Mouse (Mus musculus): ENCODE results near the gene Zfp810. TPM values are rescaled to one million over a fixed set of nuclear protein-coding genes. Genes with fewer than 3 reads are reported as not detected.
"Not testable (repeated sequence)": the region's sequence is repeated elsewhere in the genome, so short reads cannot be mapped to it uniquely, and the experiment has no call there.

Gene Zfp810
- polyA plus RNA-seq, 1 experiment from 2014 or later: 2.8 TPM

GRCm38 (mm10) chr9:22322381-22323211, 15.1 kb upstream of the Zfp810 start:
- no peaks in the 10 kb centered on the region for H3K9me3 ChIP-seq (replicated peaks; ENCODE audit: control insufficient read depth, low read length)
- peak overlapping the region; percentile 6; the same call in 1 of the 2 replicates for H3K27ac ChIP-seq (ENCODE audit: low read length)
- H3K36me3 ChIP-seq (ENCODE audit: control insufficient read depth, insufficient read depth): no peaks in the 10 kb centered on the region
- peak overlapping the region; percentile 34 for H3K4me2 ChIP-seq (ENCODE audit: low read depth, low read length)
- no peak overlapping the region for H3K9ac ChIP-seq (ENCODE audit: low read depth, low read length)
- H3K27me3 ChIP-seq (ENCODE audit: control insufficient read depth, insufficient read depth, low read depth, low read length): no peaks in the 10 kb centered on the region
- H3K4me3 ChIP-seq (ENCODE audit: low read depth, low read length): no peak overlapping the region
- ATAC-seq (ENCODE audit: low read depth): peak; percentile 85
- peaks cover 20% of the 10 kb centered on the region for H3K4me1 ChIP-seq (ENCODE audit: control insufficient read depth, low read depth, low read length)
- 36% methylated on average over 8 of the region's 8 CpGs for WGBS (ENCODE audit: insufficient replicate concordance)

- H3K4me2 ChIP-seq (ENCODE audit: low read depth, low read length): no peak overlapping the region
- no peaks in the 10 kb centered on the region for H3K9me3 ChIP-seq (replicated peaks; ENCODE audit: control insufficient read depth, low read length)
- H3K4me3 ChIP-seq (ENCODE audit: low read depth, low read length): no peak overlapping the region
- H3K36me3 ChIP-seq (ENCODE audit: control insufficient read depth, insufficient read depth): no peaks in the 10 kb centered on the region
- ATAC-seq (ENCODE audit: low read depth): no peak
- WGBS (ENCODE audit: insufficient replicate concordance): 73% methylated on average over 1 of the region's 1 CpGs
- no peaks in the 10 kb centered on the region for H3K27me3 ChIP-seq (ENCODE audit: control insufficient read depth, insufficient read depth, low read depth, low read length)
- peaks cover 12% of the 10 kb centered on the region for H3K4me1 ChIP-seq (ENCODE audit: control insufficient read depth, low read depth, low read length)
- no peak overlapping the region for H3K27ac ChIP-seq (ENCODE audit: low read length)
- no peak overlapping the region for H3K9ac ChIP-seq (ENCODE audit: low read depth, low read length)
These were observed 11.7 kb upstream of the Zfp810 start for GRCm38 (mm10) chr9:22319109-22319508.

GRCm38 (mm10) chr9:22316047-22316446, 8.6 kb upstream of the Zfp810 start:
- H3K9me3 ChIP-seq (replicated peaks; ENCODE audit: control insufficient read depth, low read length); H3K9ac ChIP-seq (ENCODE audit: low read depth, low read length); H3K4me1 ChIP-seq (ENCODE audit: control insufficient read depth, low read depth, low read length); H3K27ac ChIP-seq (ENCODE audit: low read length); H3K36me3 ChIP-seq (ENCODE audit: control insufficient read depth, insufficient read depth); ATAC-seq (ENCODE audit: low read depth); H3K27me3 ChIP-seq (ENCODE audit: control insufficient read depth, insufficient read depth, low read depth, low read length); H3K4me2 ChIP-seq (ENCODE audit: low read depth, low read length); H3K4me3 ChIP-seq (ENCODE audit: low read depth, low read length): not testable (repeated sequence)
- 78% methylated on average over 5 of the region's 5 CpGs for WGBS (ENCODE audit: insufficient replicate concordance)

- Histone ChIP-seq H3K4me2 (ENCODE audit: low read depth, low read length) (no peak overlapping the region), H3K4me3 (ENCODE audit: low read depth, low read length) (no peak overlapping the region), H3K9ac (ENCODE audit: low read depth, low read length) (no peak overlapping the region), H3K27ac (ENCODE audit: low read length) (no peak overlapping the region), H3K36me3 (ENCODE audit: control insufficient read depth, insufficient read depth) (no peaks in the 10 kb centered on the region), H3K27me3 (ENCODE audit: control insufficient read depth, insufficient read depth, low read depth, low read length) (no peaks in the 10 kb centered on the region), H3K4me1 (ENCODE audit: control insufficient read depth, low read depth, low read length) (no peaks in the 10 kb centered on the region), H3K9me3 (replicated peaks; ENCODE audit: control insufficient read depth, low read length) (no peaks in the 10 kb centered on the region)
- no peak for ATAC-seq (ENCODE audit: low read depth)
- 62% methylated on average over 3 of the region's 3 CpGs for WGBS (ENCODE audit: insufficient replicate concordance)
These were observed 6.6 kb upstream of the Zfp810 start for GRCm38 (mm10) chr9:22314066-22314465.

GRCm38 (mm10) chr9:22313218-22313617, 5.8 kb upstream of the Zfp810 start:
- Histone ChIP-seq H3K4me1 (ENCODE audit: control insufficient read depth, low read depth, low read length) (no peaks in the 10 kb centered on the region), H3K27me3 (ENCODE audit: control insufficient read depth, insufficient read depth, low read depth, low read length) (no peaks in the 10 kb centered on the region), H3K27ac (ENCODE audit: low read length) (no peak overlapping the region), H3K9ac (ENCODE audit: low read depth, low read length) (no peak overlapping the region), H3K36me3 (ENCODE audit: control insufficient read depth, insufficient read depth) (no peaks in the 10 kb centered on the region), H3K4me2 (ENCODE audit: low read depth, low read length) (no peak overlapping the region), H3K4me3 (ENCODE audit: low read depth, low read length) (no peak overlapping the region), H3K9me3 (replicated peaks; ENCODE audit: control insufficient read depth, low read length) (no peaks in the 10 kb centered on the region)
- 40% methylated on average over 5 of the region's 5 CpGs for WGBS (ENCODE audit: insufficient replicate concordance)
- ATAC-seq (ENCODE audit: low read depth): no peak

DNA sequence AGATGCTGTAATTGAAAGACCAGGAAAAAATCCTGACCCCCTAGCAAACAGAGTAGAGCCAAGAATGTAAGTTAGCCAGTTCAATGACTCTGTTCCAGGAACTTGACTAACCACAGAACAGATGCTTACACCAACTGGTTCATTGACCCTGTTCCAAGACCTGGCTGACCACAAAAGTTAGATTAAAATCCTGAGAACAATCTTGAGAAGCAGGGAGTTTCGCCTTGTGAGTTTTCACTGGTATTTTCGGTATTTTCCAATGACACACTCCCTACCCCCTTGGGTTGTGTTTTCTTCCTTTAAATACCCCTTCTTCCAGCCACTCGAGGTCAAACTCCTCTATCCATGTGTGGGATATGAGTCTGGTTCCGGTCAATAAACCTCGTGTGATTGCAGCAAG, 2.2 kb upstream of the Zfp810 start:
- H3K27ac ChIP-seq (ENCODE audit: low read length): no peak overlapping the region
- H3K36me3 ChIP-seq (ENCODE audit: control insufficient read depth, insufficient read depth): no peaks in the 10 kb centered on the region
- H3K9me3 ChIP-seq (replicated peaks; ENCODE audit: control insufficient read depth, low read length): no peaks in the 10 kb centered on the region
- no peak for ATAC-seq (ENCODE audit: low read depth)
- no peaks in the 10 kb centered on the region for H3K27me3 ChIP-seq (ENCODE audit: control insufficient read depth, insufficient read depth, low read depth, low read length)
- no peak overlapping the region for H3K4me3 ChIP-seq (ENCODE audit: low read depth, low read length)
- no peak overlapping the region for H3K9ac ChIP-seq (ENCODE audit: low read depth, low read length)
- WGBS (ENCODE audit: insufficient replicate concordance): 62% methylated on average over 5 of the region's 5 CpGs
- H3K4me2 ChIP-seq (ENCODE audit: low read depth, low read length): no peak overlapping the region
- peaks cover 3% of the 10 kb centered on the region; the same call in 1 of the 2 replicates for H3K4me1 ChIP-seq (ENCODE audit: control insufficient read depth, low read depth, low read length)

- WGBS (ENCODE audit: insufficient replicate concordance): 9% methylated on average over 9 of the region's 9 CpGs
- H3K4me3 ChIP-seq (ENCODE audit: low read depth, low read length): peak overlapping the region; percentile 81
- not testable (repeated sequence) for H3K4me1 ChIP-seq (ENCODE audit: control insufficient read depth, low read depth, low read length); H3K27ac ChIP-seq (ENCODE audit: low read length); H3K36me3 ChIP-seq (ENCODE audit: control insufficient read depth, insufficient read depth); ATAC-seq (ENCODE audit: low read depth); H3K27me3 ChIP-seq (ENCODE audit: control insufficient read depth, insufficient read depth, low read depth, low read length); H3K9me3 ChIP-seq (replicated peaks; ENCODE audit: control insufficient read depth, low read length); H3K9ac ChIP-seq (ENCODE audit: low read depth, low read length)
- H3K4me2 ChIP-seq (ENCODE audit: low read depth, low read length): peak overlapping the region; percentile 81
These were observed 443 bp upstream of the Zfp810 start for GRCm38 (mm10) chr9:22307920-22308262.

- Histone ChIP-seq H3K9ac (ENCODE audit: low read depth, low read length) (peak overlapping the region; percentile 80), H3K27me3 (ENCODE audit: control insufficient read depth, insufficient read depth, low read depth, low read length) (no peaks in the 10 kb centered on the region), H3K9me3 (replicated peaks; ENCODE audit: control insufficient read depth, low read length) (no peaks in the 10 kb centered on the region), H3K27ac (ENCODE audit: low read length) (no peak overlapping the region), H3K4me2 (ENCODE audit: low read depth, low read length) (peak overlapping the region; percentile 81), H3K36me3 (ENCODE audit: control insufficient read depth, insufficient read depth) (peaks cover 4% of the 10 kb centered on the region), H3K4me1 (ENCODE audit: control insufficient read depth, low read depth, low read length) (peaks cover 3% of the 10 kb centered on the region; the same call in 1 of the 2 replicates), H3K4me3 (ENCODE audit: low read depth, low read length) (peak overlapping the region; percentile 81)
- no peak for ATAC-seq (ENCODE audit: low read depth)
- WGBS (ENCODE audit: insufficient replicate concordance): 19% methylated on average over 6 of the region's 6 CpGs
These were observed 722 bp downstream of the Zfp810 start for GRCm38 (mm10) chr9:22306726-22307125.

- H3K36me3 ChIP-seq (ENCODE audit: control insufficient read depth, insufficient read depth): peaks cover 4% of the 10 kb centered on the region
- peaks cover 3% of the 10 kb centered on the region; the same call in 1 of the 2 replicates for H3K4me1 ChIP-seq (ENCODE audit: control insufficient read depth, low read depth, low read length)
- H3K4me2 ChIP-seq (ENCODE audit: low read depth, low read length): no peak overlapping the region
- ATAC-seq (ENCODE audit: low read depth): no peak
- H3K27me3 ChIP-seq (ENCODE audit: control insufficient read depth, insufficient read depth, low read depth, low read length): no peaks in the 10 kb centered on the region
- no peak overlapping the region for H3K27ac ChIP-seq (ENCODE audit: low read length)
- H3K9me3 ChIP-seq (replicated peaks; ENCODE audit: control insufficient read depth, low read length): no peaks in the 10 kb centered on the region
- no peak overlapping the region for H3K9ac ChIP-seq (ENCODE audit: low read depth, low read length)
- WGBS (ENCODE audit: insufficient replicate concordance): 56% methylated on average over 1 of the region's 1 CpGs
- H3K4me3 ChIP-seq (ENCODE audit: low read depth, low read length): no peak overlapping the region
These were observed 5.2 kb downstream of the Zfp810 start for GRCm38 (mm10) chr9:22302199-22302598.
